Mouse (Mus musculus): Measurements from ENCODE around the gene Pkm. TPM values are rescaled to one million over a fixed set of nuclear protein-coding genes. Genes with fewer than 3 reads are reported as not detected.
A peak's percentile ranks its signal among the peaks of the same experiment; 100 is the strongest.

The Pkm gene
- polyA plus RNA-seq, 1 experiment from 2014 or later: 2,436 TPM

DNA sequence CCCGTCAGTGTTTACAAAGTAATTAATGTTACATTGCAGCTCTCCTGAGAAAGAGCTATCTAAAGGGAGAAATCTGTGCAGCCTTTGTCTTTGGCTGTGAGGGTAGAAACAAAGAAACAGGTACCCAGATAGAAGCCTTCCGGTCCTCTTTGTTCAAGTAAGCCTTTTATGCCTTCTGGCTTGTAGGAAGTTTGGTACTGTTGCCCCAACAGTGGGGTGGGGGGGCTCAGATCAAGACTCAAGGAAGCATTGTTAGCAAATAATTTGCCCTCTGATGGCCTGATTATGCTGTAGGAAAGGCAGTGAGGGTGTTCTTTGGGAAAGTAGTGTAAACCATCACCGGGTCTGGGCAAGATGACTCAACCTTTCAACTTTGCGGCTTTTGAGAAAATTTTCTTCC is 2.0 kb downstream of the Pkm start:
- Histone ChIP-seq H3K9me3 (no peaks in the 10 kb centered on the region), H3K27me3 (ENCODE audit: insufficient read depth, poor library complexity, severe bottlenecking) (no peaks in the 10 kb centered on the region), H3K36me3 (peaks cover 41% of the 10 kb centered on the region), H3K27ac (peak overlapping the region; percentile 97), H3K4me1 (peaks cover 49% of the 10 kb centered on the region), H3K4me3 (peak overlapping the region; percentile 78)
- DNase-seq (ENCODE audit: low spot score): no peak
- WGBS: 8% methylated on average over 4 of the region's 4 CpGs

DNA sequence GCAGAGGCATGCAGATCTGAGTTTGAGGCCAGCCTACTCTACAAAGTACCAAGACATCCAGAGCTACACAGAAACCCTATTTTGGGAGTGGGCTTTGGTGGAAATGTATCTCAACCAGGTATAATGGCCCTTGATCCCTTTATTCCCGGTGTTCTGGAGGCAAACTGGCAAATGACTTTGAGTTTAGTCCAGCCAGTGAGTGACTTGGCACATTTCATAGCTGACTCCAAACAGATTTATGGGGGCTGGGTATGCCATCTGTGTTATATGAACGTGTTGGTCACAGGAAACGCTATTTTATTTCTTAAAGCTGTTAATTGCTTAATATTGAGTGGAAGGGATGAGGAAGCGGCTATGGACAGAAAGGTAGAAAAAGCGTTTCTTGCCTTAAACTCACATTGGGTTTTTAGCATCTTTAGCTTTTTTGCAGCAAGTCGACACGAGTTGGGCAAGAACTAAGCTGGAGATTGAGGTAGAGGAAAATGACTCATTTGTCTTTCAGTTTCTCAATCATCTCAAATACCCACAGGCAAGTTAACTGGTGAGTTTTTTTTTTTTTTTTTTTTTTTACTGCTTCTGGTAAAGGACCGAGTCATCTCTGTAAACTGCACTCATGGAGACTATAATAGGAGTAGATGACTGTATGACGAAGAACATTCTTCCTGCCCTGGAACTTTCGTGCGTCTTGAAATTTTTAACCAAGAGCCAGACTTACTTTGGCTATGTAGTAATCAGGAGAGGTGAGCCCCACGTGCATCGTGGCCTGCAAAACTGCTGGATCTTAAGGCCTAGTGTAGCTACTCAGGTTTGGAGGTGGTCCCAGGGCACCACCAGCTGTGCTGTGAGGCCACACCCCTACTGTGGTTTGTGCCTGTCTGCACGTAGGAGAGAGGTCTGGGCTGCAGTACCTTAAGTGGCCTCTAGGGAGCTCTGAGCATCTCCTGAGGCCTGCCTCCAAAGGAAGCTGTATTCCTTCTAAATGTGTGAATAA is 3.2 kb downstream of the Pkm start:
- DNase-seq (ENCODE audit: low spot score): peak; percentile 95
- peaks cover 53% of the 10 kb centered on the region for H3K36me3 ChIP-seq
- 30% methylated on average over 14 of the region's 14 CpGs for WGBS
- H3K27ac ChIP-seq: peak overlapping the region; percentile 97
- H3K4me3 ChIP-seq: peak overlapping the region; percentile 78
- H3K27me3 ChIP-seq (ENCODE audit: insufficient read depth, poor library complexity, severe bottlenecking): no peaks in the 10 kb centered on the region
- no peaks in the 10 kb centered on the region for H3K9me3 ChIP-seq
- peaks cover 60% of the 10 kb centered on the region for H3K4me1 ChIP-seq

DNA sequence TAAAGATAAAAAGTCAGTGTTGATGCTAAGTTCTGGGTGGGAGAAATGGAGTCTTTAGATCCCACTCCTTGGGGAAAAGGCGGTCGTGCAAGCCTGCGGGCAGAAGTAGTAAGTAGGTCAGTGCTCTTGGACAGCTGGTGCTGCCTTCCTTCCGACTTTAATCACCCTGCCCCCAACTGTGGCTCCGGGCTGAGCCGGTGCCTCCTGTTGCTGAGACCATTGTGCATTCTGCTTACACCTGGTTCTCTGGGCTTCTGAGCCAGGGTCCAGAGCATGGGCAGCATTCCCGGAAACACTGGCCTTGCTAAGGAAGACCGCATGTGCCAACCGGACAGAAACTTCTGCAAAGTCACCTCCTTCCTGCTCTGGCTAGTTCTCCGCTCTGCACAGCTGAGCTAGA is 4.3 kb downstream of the Pkm start:
- Histone ChIP-seq H3K4me3 (peak overlapping the region; percentile 78), H3K9me3 (no peaks in the 10 kb centered on the region), H3K27me3 (ENCODE audit: insufficient read depth, poor library complexity, severe bottlenecking) (no peaks in the 10 kb centered on the region), H3K36me3 (peaks cover 63% of the 10 kb centered on the region), H3K4me1 (peaks cover 69% of the 10 kb centered on the region), H3K27ac (peak overlapping the region; percentile 97)
- no peak for DNase-seq (ENCODE audit: low spot score)
- 63% methylated on average over 10 of the region's 10 CpGs for WGBS

DNA sequence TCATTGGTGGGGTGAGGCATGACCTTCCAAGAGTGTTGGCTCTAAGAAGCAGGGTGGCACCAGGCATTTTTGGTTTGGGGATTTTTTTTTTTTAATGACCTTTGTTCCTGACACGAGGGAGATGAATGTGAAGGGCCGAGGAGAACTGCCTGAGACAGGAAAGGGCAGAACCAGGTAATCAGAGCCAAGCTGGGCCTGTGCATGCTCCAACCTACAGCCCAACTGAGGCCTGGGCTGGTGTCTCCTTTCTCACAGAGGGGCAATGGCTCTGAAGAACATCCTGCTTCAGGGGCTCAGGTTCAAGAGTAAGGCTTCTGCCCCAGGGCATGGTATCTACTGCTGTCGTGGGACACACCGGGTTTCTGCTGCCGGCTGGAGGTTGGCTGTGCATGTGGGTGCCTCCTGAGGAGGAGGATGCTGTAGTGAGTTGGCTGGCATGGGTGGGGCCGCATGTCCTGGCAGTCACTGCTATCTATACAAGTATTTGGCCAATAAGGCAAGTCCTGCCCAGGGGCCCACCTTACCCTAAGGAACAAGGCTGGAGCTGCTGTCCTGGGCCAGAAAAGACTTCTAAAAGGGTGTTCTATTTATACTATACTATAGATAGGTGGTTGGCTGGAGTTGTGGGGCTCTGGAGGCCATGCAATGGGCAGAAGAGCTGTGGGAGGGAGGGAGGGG is 5.3 kb downstream of the Pkm start:
- no peak for DNase-seq (ENCODE audit: low spot score)
- Histone ChIP-seq H3K36me3 (peaks cover 73% of the 10 kb centered on the region), H3K27ac (peak overlapping the region; percentile 97), H3K4me3 (peak overlapping the region; percentile 78), H3K9me3 (no peaks in the 10 kb centered on the region), H3K4me1 (peaks cover 77% of the 10 kb centered on the region), H3K27me3 (ENCODE audit: insufficient read depth, poor library complexity, severe bottlenecking) (no peaks in the 10 kb centered on the region)
- 48% methylated on average over 6 of the region's 6 CpGs for WGBS

DNA sequence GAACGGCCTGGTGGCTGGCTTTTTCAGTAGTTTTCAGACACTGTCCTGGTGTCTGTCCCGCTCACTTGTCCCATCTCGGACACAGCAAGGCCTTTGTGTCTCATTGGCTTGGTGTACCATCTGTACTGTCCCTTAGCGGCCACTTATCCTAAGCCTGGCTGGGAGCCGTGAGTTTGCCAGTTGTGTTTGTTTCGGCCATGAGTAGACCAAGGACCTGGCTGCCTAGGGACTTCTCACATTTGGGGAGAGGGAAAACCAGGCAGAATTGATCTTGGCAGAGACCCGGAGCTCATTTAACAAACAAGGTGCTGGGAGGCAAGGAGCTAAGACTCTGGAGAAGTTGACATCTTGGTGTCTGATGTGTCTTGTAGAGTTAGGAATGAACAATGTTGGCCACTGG is 7.1 kb downstream of the Pkm start:
- H3K4me1 ChIP-seq: peaks cover 80% of the 10 kb centered on the region
- H3K9me3 ChIP-seq: no peaks in the 10 kb centered on the region
- no peak for DNase-seq (ENCODE audit: low spot score)
- no peak overlapping the region for H3K4me3 ChIP-seq
- H3K36me3 ChIP-seq: peaks cover 87% of the 10 kb centered on the region
- 79% methylated on average over 7 of the region's 7 CpGs for WGBS
- H3K27ac ChIP-seq: peak overlapping the region; percentile 3; the same call in 1 of the 2 replicates
- H3K27me3 ChIP-seq (ENCODE audit: insufficient read depth, poor library complexity, severe bottlenecking): no peaks in the 10 kb centered on the region

DNA sequence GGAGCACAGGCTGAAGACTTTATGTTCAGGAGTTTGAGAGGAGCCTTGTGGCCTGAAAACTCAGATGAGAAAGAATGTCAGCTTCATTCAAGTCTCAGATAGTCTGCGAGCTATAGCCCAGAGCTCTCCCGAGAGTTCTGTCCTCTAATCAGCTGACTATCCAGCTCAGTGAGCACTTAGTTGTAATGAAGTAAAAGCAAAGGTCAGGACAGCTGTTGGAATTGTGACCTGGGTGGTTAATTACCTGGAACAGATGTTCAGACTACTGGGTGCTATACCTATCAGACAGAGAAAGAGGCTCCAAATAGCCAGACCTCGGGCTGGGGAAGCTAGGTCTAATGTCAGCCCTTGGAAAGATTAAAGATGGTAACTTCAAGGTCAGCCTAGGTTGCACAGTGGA is 7.8 kb downstream of the Pkm start:
- DNase-seq (ENCODE audit: low spot score): no peak
- peaks cover 94% of the 10 kb centered on the region for H3K36me3 ChIP-seq
- H3K9me3 ChIP-seq: no peaks in the 10 kb centered on the region
- no peak overlapping the region for H3K27ac ChIP-seq
- H3K27me3 ChIP-seq (ENCODE audit: insufficient read depth, poor library complexity, severe bottlenecking): no peaks in the 10 kb centered on the region
- 55% methylated on average over 3 of the region's 3 CpGs for WGBS
- H3K4me1 ChIP-seq: peaks cover 75% of the 10 kb centered on the region
- H3K4me3 ChIP-seq: no peak overlapping the region

DNA sequence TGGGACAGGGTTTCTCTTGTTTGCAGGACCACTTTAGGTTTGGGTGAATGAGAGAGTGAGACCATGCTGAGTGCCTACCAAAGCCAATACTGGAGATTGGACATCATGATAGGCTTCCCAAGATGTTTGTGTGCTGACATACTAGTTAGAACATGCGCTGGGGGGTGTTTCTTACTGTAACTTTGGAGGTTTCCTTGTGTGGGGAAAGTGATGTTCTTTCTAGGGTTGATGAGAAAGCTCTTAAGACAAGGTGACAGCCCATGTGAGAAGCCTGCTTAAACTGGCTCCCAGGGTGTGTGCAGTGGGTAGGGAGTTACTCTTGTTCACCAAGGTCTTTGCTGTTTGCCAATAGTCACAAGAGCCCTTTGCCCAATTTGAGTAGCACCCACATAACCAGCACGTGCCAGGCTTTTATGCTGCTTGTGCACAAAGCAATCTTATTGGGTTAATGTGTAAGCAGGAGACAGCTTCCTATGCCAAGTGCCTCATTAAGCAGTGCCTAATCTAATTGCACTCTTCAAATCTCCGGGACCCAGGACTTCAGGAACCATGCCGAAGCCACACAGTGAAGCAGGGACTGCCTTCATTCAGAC is 8.6 kb downstream of the Pkm start:
- Histone ChIP-seq H3K4me3 (no peak overlapping the region), H3K27me3 (ENCODE audit: insufficient read depth, poor library complexity, severe bottlenecking) (no peaks in the 10 kb centered on the region), H3K4me1 (peaks cover 68% of the 10 kb centered on the region), H3K27ac (no peak overlapping the region), H3K9me3 (no peaks in the 10 kb centered on the region), H3K36me3 (peaks cover 97% of the 10 kb centered on the region)
- no peak for DNase-seq (ENCODE audit: low spot score)
- WGBS: 90% methylated on average over 4 of the region's 4 CpGs

DNA sequence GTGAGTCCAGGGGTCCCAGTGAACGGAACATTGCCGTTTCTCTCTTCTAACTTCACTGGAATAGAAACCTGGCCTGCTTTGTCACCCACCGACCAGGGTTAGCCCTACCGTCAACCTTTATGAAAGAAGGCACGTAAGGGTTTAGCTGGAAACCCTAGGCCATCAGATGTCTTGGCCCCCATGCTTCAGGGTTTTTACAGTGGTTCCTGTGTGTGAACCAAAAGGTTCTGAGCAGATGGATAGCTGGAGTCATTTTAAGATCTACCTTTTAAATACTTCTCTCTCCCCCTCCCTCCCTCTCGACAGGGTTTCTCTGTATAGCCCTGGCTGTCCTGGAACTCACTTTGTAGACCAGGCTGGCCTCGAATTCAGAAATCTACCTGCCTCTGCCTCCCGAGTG is 9.8 kb downstream of the Pkm start:
- peaks cover 97% of the 10 kb centered on the region for H3K36me3 ChIP-seq
- WGBS: 80% methylated on average over 8 of the region's 8 CpGs
- no peaks in the 10 kb centered on the region for H3K9me3 ChIP-seq
- H3K4me1 ChIP-seq: peaks cover 60% of the 10 kb centered on the region
- no peak for DNase-seq (ENCODE audit: low spot score)
- no peak overlapping the region for H3K27ac ChIP-seq
- H3K27me3 ChIP-seq (ENCODE audit: insufficient read depth, poor library complexity, severe bottlenecking): no peaks in the 10 kb centered on the region
- H3K4me3 ChIP-seq: no peak overlapping the region

DNA sequence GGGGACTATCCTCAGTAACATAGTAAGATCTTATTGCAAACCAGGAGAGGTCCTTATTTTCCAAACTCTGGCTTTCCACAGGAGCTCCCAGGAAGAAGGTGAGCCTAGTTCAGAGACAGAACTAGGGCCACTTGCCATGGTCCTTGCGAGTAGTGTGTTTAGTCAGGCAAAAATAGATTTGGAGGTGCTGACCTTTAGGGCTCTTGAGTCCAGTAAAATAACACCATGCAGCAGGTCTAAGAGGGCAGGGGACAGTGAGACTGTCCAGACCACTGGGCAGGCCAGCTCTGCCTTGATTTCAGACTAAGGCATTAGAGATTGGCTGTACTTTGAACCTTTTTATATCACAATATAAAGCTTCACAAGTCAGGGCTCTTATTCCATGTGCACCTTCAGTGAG is 10.6 kb downstream of the Pkm start:
- Histone ChIP-seq H3K27ac (no peak overlapping the region), H3K9me3 (no peaks in the 10 kb centered on the region), H3K27me3 (ENCODE audit: insufficient read depth, poor library complexity, severe bottlenecking) (no peaks in the 10 kb centered on the region), H3K4me1 (peaks cover 54% of the 10 kb centered on the region), H3K36me3 (peaks cover 97% of the 10 kb centered on the region), H3K4me3 (no peak overlapping the region)
- WGBS: 47% methylated on average over 1 of the region's 1 CpGs
- DNase-seq (ENCODE audit: low spot score): no peak

DNA sequence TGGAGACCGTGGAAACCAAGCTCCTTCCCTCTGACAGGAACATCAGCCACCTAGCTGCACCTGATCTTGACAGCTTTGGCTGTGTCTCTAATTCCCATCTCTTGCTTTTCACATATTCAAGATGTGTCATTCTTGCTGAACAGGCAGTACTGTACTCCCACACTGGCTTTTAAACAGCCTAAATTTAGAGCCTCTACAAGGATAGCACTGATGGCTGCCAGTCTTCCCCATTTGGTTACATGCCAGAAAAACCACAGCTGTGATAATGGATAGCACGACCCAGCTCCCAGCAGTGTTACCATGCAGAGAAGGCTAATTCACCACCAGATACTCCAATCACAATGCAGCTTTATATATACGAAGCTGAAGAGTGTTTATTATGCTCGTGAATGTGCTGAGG is 11.1 kb downstream of the Pkm start:
- no peak overlapping the region for H3K4me3 ChIP-seq
- no peak for DNase-seq (ENCODE audit: low spot score)
- no peaks in the 10 kb centered on the region for H3K27me3 ChIP-seq (ENCODE audit: insufficient read depth, poor library complexity, severe bottlenecking)
- no peak overlapping the region for H3K27ac ChIP-seq
- peaks cover 97% of the 10 kb centered on the region for H3K36me3 ChIP-seq
- 72% methylated on average over 4 of the region's 4 CpGs for WGBS
- H3K9me3 ChIP-seq: no peaks in the 10 kb centered on the region
- H3K4me1 ChIP-seq: peaks cover 54% of the 10 kb centered on the region

DNA sequence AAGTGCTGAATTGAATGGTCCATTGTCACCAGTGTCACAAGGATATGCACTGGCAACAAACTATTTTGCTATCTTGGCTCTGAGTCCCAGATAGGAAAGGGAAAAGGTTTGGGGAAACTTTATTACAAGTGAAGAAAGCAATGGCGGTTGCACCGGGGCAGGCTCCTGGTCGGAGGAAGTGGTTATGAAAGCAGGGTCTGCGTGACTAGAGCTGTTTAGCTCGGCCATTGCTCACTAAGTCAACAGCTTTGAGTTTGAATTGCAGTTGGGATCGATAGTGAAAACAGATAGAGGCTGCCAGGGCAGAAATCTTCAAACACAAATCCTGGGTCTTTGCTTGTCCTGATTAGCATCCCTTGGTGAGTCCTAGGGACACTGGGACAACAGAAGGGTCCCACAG is 11.7 kb downstream of the Pkm start:
- DNase-seq (ENCODE audit: low spot score): no peak
- H3K27ac ChIP-seq: no peak overlapping the region
- H3K4me1 ChIP-seq: peaks cover 53% of the 10 kb centered on the region
- H3K9me3 ChIP-seq: no peaks in the 10 kb centered on the region
- no peak overlapping the region for H3K4me3 ChIP-seq
- WGBS: 87% methylated on average over 6 of the region's 6 CpGs
- no peaks in the 10 kb centered on the region for H3K27me3 ChIP-seq (ENCODE audit: insufficient read depth, poor library complexity, severe bottlenecking)
- H3K36me3 ChIP-seq: peaks cover 97% of the 10 kb centered on the region

DNA sequence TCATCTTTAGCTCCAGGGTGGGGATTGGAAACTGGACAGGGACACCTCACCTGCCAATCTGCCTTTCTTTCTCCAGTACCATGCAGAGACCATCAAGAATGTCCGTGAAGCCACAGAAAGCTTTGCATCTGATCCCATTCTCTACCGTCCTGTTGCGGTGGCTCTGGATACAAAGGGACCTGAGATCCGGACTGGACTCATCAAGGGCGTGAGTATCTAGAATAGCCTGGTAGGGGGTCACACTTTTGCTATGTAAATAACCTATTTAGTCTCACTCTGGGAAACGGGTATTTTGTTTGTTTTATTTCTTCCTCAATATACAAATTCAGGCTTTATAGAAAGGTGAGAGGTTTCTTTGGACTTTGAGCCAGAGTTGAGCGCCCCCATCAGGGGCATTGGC is 12.3 kb downstream of the Pkm start:
- no peak overlapping the region for H3K27ac ChIP-seq
- no peak for DNase-seq (ENCODE audit: low spot score)
- no peaks in the 10 kb centered on the region for H3K9me3 ChIP-seq
- no peak overlapping the region for H3K4me3 ChIP-seq
- no peaks in the 10 kb centered on the region for H3K27me3 ChIP-seq (ENCODE audit: insufficient read depth, poor library complexity, severe bottlenecking)
- peaks cover 97% of the 10 kb centered on the region for H3K36me3 ChIP-seq
- WGBS: 87% methylated on average over 7 of the region's 7 CpGs
- peaks cover 47% of the 10 kb centered on the region for H3K4me1 ChIP-seq

DNA sequence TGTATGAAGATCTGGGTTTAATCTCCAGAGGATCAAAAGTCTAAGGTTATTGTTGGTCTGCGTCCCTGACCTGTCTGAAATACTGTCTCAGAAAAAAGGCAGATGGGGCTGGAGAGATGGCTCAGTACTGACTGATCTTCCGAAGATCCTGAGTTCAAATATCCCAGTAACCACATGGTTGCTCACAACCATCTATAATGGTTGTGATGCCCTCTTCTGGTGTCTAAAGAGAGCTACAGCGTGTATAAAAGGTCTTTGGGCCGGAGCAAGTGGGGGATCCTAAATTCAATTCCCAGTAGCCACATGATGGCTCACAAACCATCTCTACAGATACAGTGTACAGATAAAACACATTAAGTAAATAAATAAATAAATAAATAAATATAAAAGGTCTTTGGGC is 13.0 kb downstream of the Pkm start:
- no peak overlapping the region for H3K27ac ChIP-seq
- no peaks in the 10 kb centered on the region for H3K9me3 ChIP-seq
- DNase-seq (ENCODE audit: low spot score): no peak
- H3K27me3 ChIP-seq (ENCODE audit: insufficient read depth, poor library complexity, severe bottlenecking): no peaks in the 10 kb centered on the region
- peaks cover 97% of the 10 kb centered on the region for H3K36me3 ChIP-seq
- 83% methylated on average over 4 of the region's 4 CpGs for WGBS
- no peak overlapping the region for H3K4me3 ChIP-seq
- H3K4me1 ChIP-seq: peaks cover 40% of the 10 kb centered on the region
